Mouse (Mus musculus): Measurements from ENCODE around the gene Tekt1.

DNA sequence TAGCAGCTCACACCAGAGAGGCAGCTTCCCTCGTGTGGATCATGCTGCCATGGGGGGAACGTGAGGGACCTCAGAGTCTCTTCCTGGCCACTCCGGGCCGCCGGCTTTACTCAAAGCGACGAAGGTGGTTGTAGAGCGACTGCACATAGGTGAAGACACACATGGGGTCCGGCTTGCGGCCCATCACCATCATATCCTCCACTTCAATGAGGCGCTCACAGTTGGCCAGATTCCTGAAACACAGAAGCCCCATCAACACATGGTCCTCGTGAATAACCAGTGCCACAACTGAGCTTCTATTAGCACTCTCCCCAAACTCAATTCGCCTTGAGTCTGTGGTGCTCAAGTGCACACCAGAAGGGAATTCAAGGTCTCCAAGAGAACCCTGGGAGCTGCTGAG, 28.9 kb upstream of the Tekt1 start:
- TF ChIP-seq CTCF (conservative IDR thresholded peaks at IDR 0.05; ENCODE audit: insufficient read depth, insufficient read length, low read depth, low read length) (no peak), POLR2A (IDR thresholded peaks at IDR 0.05; ENCODE audit: low read depth, low read length) (no peak)

Measured in kidney, adult 2 months (tissue).